In genomic region chr2:49372586-49372985, GRCm38 (mm10) we compare ENCODE assay signal across 22 mouse cellular contexts.
DNase-seq lines count a peak whose midpoint lies in the region; ATAC-seq lines count a peak whose summit lies in the region.
"Had no signal": no experiment of that assay in that cellular context is flagged by ENCODE, and none has a peak within 500 bp of the region (broad histone marks: within the 10 kb centered on the region; RNA-seq: fewer than 3 reads in every experiment).

No protein-coding gene starts in this region.

- peaks cover 18% of the 10 kb centered on the region for H3K4me1 ChIP-seq in heart, embryonic 13.5 days
- H3K4me1 ChIP-seq in heart, embryonic 16.5 days (ENCODE audit: control insufficient read depth, insufficient read depth, low read length) = peaks cover 14% of the 10 kb centered on the region
- H3K4me1 ChIP-seq in lung, embryonic 16.5 days (replicated peaks; ENCODE audit: control insufficient read depth, insufficient read depth, low read length) = no peaks in the 10 kb centered on the region
- H3K4me1 ChIP-seq: forebrain, embryonic 10.5 days; forebrain, embryonic 13.5 days; hindbrain, embryonic 12.5 days; hindbrain, embryonic 15.5 days had no signal

- 5% methylated on average over 3 of the region's 3 CpGs for WGBS in heart, embryonic 13.5 days
- WGBS in heart, embryonic 16.5 days = 13% methylated on average over 3 of the region's 3 CpGs
- WGBS in lung, embryonic 16.5 days = 25% methylated on average over 3 of the region's 3 CpGs

- H3K9ac ChIP-seq in heart, embryonic 13.5 days = no peak overlapping the region
- no peak overlapping the region for H3K9ac ChIP-seq in heart, embryonic 16.5 days (ENCODE audit: low read length)
- no peak overlapping the region for H3K9ac ChIP-seq in lung, embryonic 16.5 days (ENCODE audit: low read length)
- H3K9ac ChIP-seq: forebrain, embryonic 13.5 days; hindbrain, embryonic 12.5 days; hindbrain, embryonic 15.5 days had no signal

- DNase-seq in heart, postnatal 25 days (ENCODE audit: low spot score) = no peak
- DNase-seq in heart, adult 9 months (ENCODE audit: low spot score in 2 of 2) = no peak
- DNase-seq in lung, postnatal 25 days (ENCODE audit: low spot score) = no peak
- DNase-seq in right cerebral cortex, postnatal 36 days (ENCODE audit: low spot score in 2 of 2) = no peak
- DNase-seq: adrenal gland, postnatal 10 days; adrenal gland, postnatal 36 days; cerebellum, adult 18-20 months; cerebellum, adult 9-10 months; cerebellum, postnatal 14 days; gastrocnemius, postnatal 10 days; gastrocnemius, postnatal 36 days; heart, adult 2 months had no signal

- H3K27ac ChIP-seq in heart, embryonic 13.5 days (replicated peaks) = peak overlapping the region; percentile 36; the same call in 1 of the 2 replicates
- peak overlapping the region; percentile 42; the same call in 1 of the 2 replicates for H3K27ac ChIP-seq in heart, embryonic 16.5 days (ENCODE audit: low read length)
- no peak overlapping the region for H3K27ac ChIP-seq in lung, embryonic 16.5 days (ENCODE audit: low read length)
- H3K27ac ChIP-seq: forebrain, embryonic 10.5 days; forebrain, embryonic 13.5 days; heart, adult 2 months; hindbrain, embryonic 12.5 days; hindbrain, embryonic 15.5 days had no signal

- H3K36me3 ChIP-seq in heart, embryonic 13.5 days = no peaks in the 10 kb centered on the region
- H3K36me3 ChIP-seq in heart, embryonic 16.5 days (ENCODE audit: control insufficient read depth, insufficient read depth) = no peaks in the 10 kb centered on the region
- no peaks in the 10 kb centered on the region for H3K36me3 ChIP-seq in lung, embryonic 16.5 days (ENCODE audit: control insufficient read depth, insufficient read depth, low read length)
- H3K36me3 ChIP-seq: forebrain, embryonic 10.5 days; hindbrain, embryonic 12.5 days; hindbrain, embryonic 15.5 days had no signal

- no peak overlapping the region for H3K4me3 ChIP-seq in heart, embryonic 13.5 days
- no peak overlapping the region for H3K4me3 ChIP-seq in heart, embryonic 16.5 days (ENCODE audit: low read length)
- no peak overlapping the region for H3K4me3 ChIP-seq in lung, embryonic 16.5 days (ENCODE audit: low read length)
- H3K4me3 ChIP-seq: forebrain, embryonic 10.5 days; forebrain, embryonic 13.5 days; heart, adult 2 months; hindbrain, embryonic 12.5 days; hindbrain, embryonic 15.5 days had no signal

- H3K27me3 ChIP-seq in heart, embryonic 13.5 days (replicated peaks) = no peaks in the 10 kb centered on the region
- no peaks in the 10 kb centered on the region for H3K27me3 ChIP-seq in heart, embryonic 16.5 days (ENCODE audit: control insufficient read depth, insufficient read depth, low read length)
- no peaks in the 10 kb centered on the region for H3K27me3 ChIP-seq in lung, embryonic 16.5 days (ENCODE audit: control insufficient read depth, insufficient read depth, low read depth, low read length)
- H3K27me3 ChIP-seq: forebrain, embryonic 13.5 days; hindbrain, embryonic 12.5 days; hindbrain, embryonic 15.5 days had no signal

- no peak; the same call in 1 of the 2 replicates for ATAC-seq in heart, embryonic 13.5 days (ENCODE audit: extremely low read depth, insufficient number of reproducible peaks, low FRiP score, low TSS enrichment)
- peak; percentile 76 for ATAC-seq in heart, embryonic 16.5 days (replicated peaks; ENCODE audit: extremely low read depth, insufficient read depth, low FRiP score)
- peak; percentile 43; the same call in 1 of the 2 replicates for ATAC-seq in lung, embryonic 16.5 days (ENCODE audit: low read depth)
- ATAC-seq: forebrain, embryonic 13.5 days; forebrain, embryonic 16.5 days; Patski had no signal

- H3K4me2 ChIP-seq in heart, embryonic 13.5 days = no peak overlapping the region
- H3K4me2 ChIP-seq in heart, embryonic 16.5 days (ENCODE audit: low read depth, low read length) = no peak overlapping the region
- H3K4me2 ChIP-seq in lung, embryonic 16.5 days (ENCODE audit: low read depth, low read length) = no peak overlapping the region
- H3K4me2 ChIP-seq: forebrain, embryonic 13.5 days; heart, embryonic 11.5 days; hindbrain, embryonic 12.5 days; hindbrain, embryonic 15.5 days had no signal

- H3K9me3 ChIP-seq in heart, embryonic 13.5 days = no peaks in the 10 kb centered on the region
- no peaks in the 10 kb centered on the region for H3K9me3 ChIP-seq in heart, embryonic 16.5 days (replicated peaks; ENCODE audit: control insufficient read depth, low read length)
- no peaks in the 10 kb centered on the region for H3K9me3 ChIP-seq in lung, embryonic 16.5 days (ENCODE audit: control insufficient read depth, low read length)
- H3K9me3 ChIP-seq: forebrain, embryonic 10.5 days; forebrain, embryonic 13.5 days; hindbrain, embryonic 12.5 days; hindbrain, embryonic 15.5 days had no signal

- intact Hi-C loops in heart, postnatal 25 days (cut with DNase I) = no loop called here
